Mouse (Mus musculus) C3H10T1/2 (cell line): ENCODE results near the gene Lrcol1. TPM values are rescaled to one million over a fixed set of nuclear protein-coding genes. Genes with fewer than 3 reads are reported as not detected.

ENCODE experiments used
- polyA plus RNA-seq, 2 experiments: library from polyadenylated mRNA; unstranded; fragments of >200 nt; fragmentation: generic; extraction: Trizol; gene quantifications; one replicate each; pipeline ENCODE4 v1.2.1; 2012; ENCODE audit warnings: missing spikeins in 2 of 2

The Lrcol1 gene
- polyA plus RNA-seq = not detected

GRCm38 (mm10) chr5:110344524-110344923 is at the start of gene Lrcol1:
Lrcol1 (plus strand) TSS chr5:110344730.

GRCm38 (mm10) chr5:110342648-110343284 is 1.8 kb upstream of the Lrcol1 start, which contains the start of gene P2rx2:
P2rx2 (minus strand) TSS chr5:110343212.

Other genes with a start within 250 kb of the Lrcol1 start
- 1 to 10 TPM in 1 of 2 experiments, under 1 TPM in 1; 0.29 to 1.4 TPM for gene Plcxd1, start 244.8 kb upstream of the Lrcol1 start, polyA plus RNA-seq
- 10 to 100 TPM; 32.7 to 58.5 TPM for gene Gtpbp6, start 236.5 kb upstream of the Lrcol1 start, polyA plus RNA-seq
- gene Zfp605, start 234.6 kb upstream of the Lrcol1 start, polyA plus RNA-seq = under 1 TPM; 0.06 to 0.19 TPM
- 10 to 100 TPM in 1 of 2 experiments, under 1 TPM in 1; 0.97 to 10.9 TPM for gene Chfr, start 208.9 kb upstream of the Lrcol1 start, polyA plus RNA-seq
- 10 to 100 TPM in 1 of 2 experiments, under 1 TPM in 1; 0.95 to 10.3 TPM for gene Golga3, start 168.0 kb upstream of the Lrcol1 start, polyA plus RNA-seq
- 1 to 10 TPM; 2.6 to 9.6 TPM for gene Ankle2, start 113.7 kb upstream of the Lrcol1 start, polyA plus RNA-seq
- gene Pgam5, start 74.8 kb upstream of the Lrcol1 start, polyA plus RNA-seq = 10 to 100 TPM; 11.9 to 19.2 TPM
- 1 to 10 TPM; 2.4 TPM for gene Pxmp2, start 58.5 kb upstream of the Lrcol1 start, polyA plus RNA-seq
- 10 to 100 TPM; 13.3 to 14.3 TPM for gene Pole, start 58.4 kb upstream of the Lrcol1 start, polyA plus RNA-seq
- under 1 TPM; 0.01 to 0.06 TPM for gene P2rx2, start 1.5 kb upstream of the Lrcol1 start, polyA plus RNA-seq
- gene Fbrsl1, start 103.8 kb downstream of the Lrcol1 start, polyA plus RNA-seq = 10 to 100 TPM in 1 of 2 experiments, 1 to 10 TPM in 1; 7.0 to 19.5 TPM
- under 1 TPM in 1 of 2 experiments, not detected in 1; 0.02 TPM for gene Galnt9, start 199.6 kb downstream of the Lrcol1 start, polyA plus RNA-seq